Mouse (Mus musculus): ENCODE measurements around the gene Gm45140.

The Gm45140 gene

GRCm38 (mm10) chr6:87845031-87845695, 9.6 kb upstream of the Gm45140 start:
- DNase-seq (ENCODE audit: low read depth): no peak

GRCm38 (mm10) chr6:87842254-87842653, 6.7 kb upstream of the Gm45140 start:
- DNase-seq (ENCODE audit: low read depth): peak; percentile 67

GRCm38 (mm10) chr6:87841635-87842034, 6.0 kb upstream of the Gm45140 start:
- peak; percentile 33 for DNase-seq (ENCODE audit: low read depth)

GRCm38 (mm10) chr6:87839797-87840341, 4.3 kb upstream of the Gm45140 start:
- DNase-seq (ENCODE audit: low read depth): peak; percentile 38

GRCm38 (mm10) chr6:87838551-87839197, 3.1 kb upstream of the Gm45140 start, which contains the start of gene Isy1:
Isy1 (minus strand) TSS chr6:87838798.
- peak; percentile 99 for DNase-seq (ENCODE audit: low read depth)

GRCm38 (mm10) chr6:87820366-87820765, 15.2 kb downstream of the Gm45140 start:
- DNase-seq (ENCODE audit: low read depth): no peak

GRCm38 (mm10) chr6:87814486-87814885, 21.1 kb downstream of the Gm45140 start:
- DNase-seq (ENCODE audit: low read depth): no peak

- DNase-seq (ENCODE audit: low read depth): no peak
Measured at GRCm38 (mm10) chr6:87812656-87813055, 22.9 kb downstream of the Gm45140 start.

- DNase-seq (ENCODE audit: low read depth): peak; percentile 94
Measured at GRCm38 (mm10) chr6:87811675-87812338, 23.8 kb downstream of the Gm45140 start, which contains the start of gene Rab43. Rab43 (minus strand) TSS chr6:87812164.

- DNase-seq (ENCODE audit: low read depth): peak; percentile 75
Measured at GRCm38 (mm10) chr6:87810713-87811669, 24.6 kb downstream of the Gm45140 start.

GRCm38 (mm10) chr6:87810311-87810710, 25.3 kb downstream of the Gm45140 start:
- DNase-seq (ENCODE audit: low read depth): no peak

GRCm38 (mm10) chr6:87809651-87810161, 25.9 kb downstream of the Gm45140 start:
- DNase-seq (ENCODE audit: low read depth): peak; percentile 19

GRCm38 (mm10) chr6:87809144-87809543, 26.5 kb downstream of the Gm45140 start:
- peak; percentile 20 for DNase-seq (ENCODE audit: low read depth)

- no peak for DNase-seq (ENCODE audit: low read depth)
Measured at GRCm38 (mm10) chr6:87808521-87808920, 27.1 kb downstream of the Gm45140 start.

GRCm38 (mm10) chr6:87807735-87808440, 27.7 kb downstream of the Gm45140 start:
- no peak for DNase-seq (ENCODE audit: low read depth)

GRCm38 (mm10) chr6:87806857-87807256, 28.7 kb downstream of the Gm45140 start:
- no peak for DNase-seq (ENCODE audit: low read depth)

GRCm38 (mm10) chr6:87806028-87806427, 29.6 kb downstream of the Gm45140 start:
- peak; percentile 24 for DNase-seq (ENCODE audit: low read depth)

- no peak for DNase-seq (ENCODE audit: low read depth)
Measured at GRCm38 (mm10) chr6:87805448-87805847, 30.1 kb downstream of the Gm45140 start.

GRCm38 (mm10) chr6:87804886-87805285, 30.7 kb downstream of the Gm45140 start:
- DNase-seq (ENCODE audit: low read depth): no peak

GRCm38 (mm10) chr6:87804036-87804435, 31.6 kb downstream of the Gm45140 start:
- DNase-seq (ENCODE audit: low read depth): no peak

- no peak for DNase-seq (ENCODE audit: low read depth)
Measured at GRCm38 (mm10) chr6:87802462-87802861, 33.1 kb downstream of the Gm45140 start.
